Mouse (Mus musculus) urinary bladder, postnatal 25 days (tissue): ENCODE data around the gene Tspan12.
"Not testable (repeated sequence)": the region's sequence is repeated elsewhere in the genome, so short reads cannot be mapped to it uniquely, and the experiment has no call there.

Source experiments
- DNase-seq: peaks from one replicate; pipeline ENCODE4 v3.0.0; 2022; ENCODE audit warnings: low spot score

Gene Tspan12

DNA sequence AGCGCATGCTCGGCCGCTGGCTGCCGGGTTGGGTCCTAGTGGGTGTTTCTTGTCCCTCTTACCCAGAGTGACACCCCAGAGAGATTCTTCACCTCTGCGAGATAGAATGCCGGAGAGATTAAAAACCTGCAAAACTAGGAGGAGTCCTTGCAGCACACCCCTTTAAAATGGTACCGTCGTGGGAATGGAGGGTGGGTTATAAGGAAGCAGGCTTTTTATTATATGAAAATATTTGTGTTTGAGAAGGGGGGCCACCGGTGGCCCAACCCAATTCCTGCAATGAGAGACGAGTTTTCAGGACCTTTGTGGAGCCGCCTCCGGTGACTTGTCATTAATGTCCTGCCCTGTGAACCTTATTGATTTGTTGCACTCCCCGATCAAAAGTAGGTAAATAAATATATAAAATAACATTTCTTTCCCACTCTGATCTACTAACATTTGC is at the start of gene Tspan12:
Gene Tspan12 (minus strand): TSS at position 172 of the 442 bp plus-strand sequence.
- no peak for DNase-seq

GRCm38 (mm10) chr6:21894451-21894850 is 42.1 kb upstream of the Tspan12 start:
- peak; percentile 8 for DNase-seq

- no peak for DNase-seq
Measured at GRCm38 (mm10) chr6:21889101-21889500, 36.8 kb upstream of the Tspan12 start.

DNA sequence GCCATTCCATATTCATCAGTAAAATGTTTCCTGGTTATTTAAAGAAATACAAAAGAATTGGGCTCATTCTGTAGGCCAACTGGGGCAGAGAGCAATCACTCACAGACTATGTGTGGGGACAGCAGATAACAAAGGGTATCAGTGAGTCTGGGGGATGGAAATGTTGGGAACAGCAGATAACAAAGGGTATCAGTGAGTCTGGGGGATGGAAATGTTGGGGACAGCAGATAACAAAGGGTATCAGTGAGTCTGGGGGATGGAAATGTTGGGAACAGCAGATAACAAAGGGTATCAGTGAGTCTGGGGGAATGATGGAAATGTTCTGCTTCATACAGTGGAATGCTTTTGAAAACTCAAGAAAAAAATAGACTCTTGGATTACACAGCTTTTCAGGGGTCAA is 35.7 kb upstream of the Tspan12 start:
- DNase-seq: not testable (repeated sequence)

- no peak for DNase-seq
Measured at GRCm38 (mm10) chr6:21879496-21879895, 27.2 kb upstream of the Tspan12 start.

DNA sequence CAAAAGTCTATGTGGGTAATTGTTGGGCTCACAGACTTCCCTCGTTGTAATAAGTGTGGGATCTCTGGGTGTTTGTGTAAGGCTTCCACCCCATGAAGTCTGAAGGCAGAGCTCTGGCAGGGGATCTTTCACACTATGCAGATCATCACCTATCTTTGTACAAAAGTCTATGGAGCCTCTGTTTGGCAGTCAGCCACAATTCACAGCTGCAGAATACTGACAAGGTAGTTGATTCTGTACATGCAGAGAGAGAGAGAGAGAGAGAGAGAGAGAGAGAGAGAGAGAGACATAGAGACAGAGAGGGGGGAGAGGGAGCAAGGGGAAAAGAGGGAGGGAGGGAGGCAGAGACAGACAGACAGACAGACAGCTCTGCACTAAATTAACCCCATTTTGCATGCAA is 15.0 kb upstream of the Tspan12 start:
- DNase-seq: no peak

GRCm38 (mm10) chr6:21864179-21864578 is 11.9 kb upstream of the Tspan12 start:
- DNase-seq: no peak

DNA sequence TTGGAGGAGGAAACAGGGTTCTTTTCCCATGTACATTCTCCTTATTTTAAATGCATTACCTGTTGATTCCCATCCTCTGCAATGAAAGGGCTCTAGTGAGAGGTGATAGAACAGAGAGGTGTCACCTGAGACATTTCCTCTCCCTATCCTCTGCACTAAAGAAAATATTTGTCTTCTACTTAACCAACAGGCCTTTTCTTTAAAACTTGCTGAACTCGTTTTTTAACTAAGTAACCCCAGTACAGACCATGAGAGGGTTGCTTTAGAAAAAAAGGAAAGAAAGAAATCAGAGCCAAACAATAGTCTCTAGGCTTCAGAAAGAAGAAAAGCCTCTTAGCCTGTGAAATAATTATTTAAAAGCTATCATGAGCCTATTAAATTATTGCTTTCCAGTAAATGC is 11.2 kb upstream of the Tspan12 start:
- no peak for DNase-seq

GRCm38 (mm10) chr6:21861316-21861715 is 9.0 kb upstream of the Tspan12 start:
- no peak for DNase-seq

GRCm38 (mm10) chr6:21857843-21858242 is 5.5 kb upstream of the Tspan12 start:
- DNase-seq: no peak

GRCm38 (mm10) chr6:21855921-21856320 is 3.6 kb upstream of the Tspan12 start:
- DNase-seq: no peak

- no peak for DNase-seq
Measured at GRCm38 (mm10) chr6:21853342-21853741, 1.0 kb upstream of the Tspan12 start.

DNA sequence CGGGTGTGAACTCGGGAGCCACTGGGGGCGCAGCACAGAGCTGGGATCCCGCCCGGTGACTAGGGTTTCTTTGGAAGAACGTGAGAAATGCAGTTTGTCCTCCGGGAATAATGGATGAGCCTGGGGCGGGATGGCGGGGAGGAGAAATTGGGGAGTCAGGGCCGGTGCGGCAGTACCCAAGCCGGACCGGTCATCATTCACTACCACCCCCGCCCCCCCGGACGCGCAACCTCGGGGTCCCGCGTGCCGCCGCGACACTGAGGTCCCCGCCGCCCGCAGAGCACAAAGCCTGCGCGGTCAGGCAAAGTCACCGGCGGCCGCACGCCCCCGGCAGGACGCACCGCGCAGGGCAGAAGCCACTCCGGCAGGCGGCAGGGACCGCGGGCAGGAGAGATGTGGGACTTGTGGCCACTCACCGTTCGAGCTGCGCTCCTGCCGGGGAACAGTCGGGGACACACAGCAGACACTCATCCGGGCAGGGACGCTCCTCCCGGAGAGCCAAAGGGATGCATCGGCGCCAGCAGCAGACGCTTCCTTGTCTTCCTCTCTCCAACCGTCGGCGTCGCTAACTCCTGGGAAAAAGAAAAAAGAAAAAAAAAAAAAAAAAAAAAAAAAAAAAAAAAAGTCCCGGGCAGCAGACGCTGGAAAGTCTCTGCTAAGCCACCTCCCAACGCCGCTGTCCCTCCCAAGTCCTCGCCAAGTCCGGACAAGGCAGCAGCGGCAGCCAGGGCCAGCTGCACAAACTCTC is 545 bp downstream of the Tspan12 start:
- DNase-seq: peak; percentile 60

- DNase-seq: no peak
Measured at GRCm38 (mm10) chr6:21851346-21851595, 1.0 kb downstream of the Tspan12 start.

DNA sequence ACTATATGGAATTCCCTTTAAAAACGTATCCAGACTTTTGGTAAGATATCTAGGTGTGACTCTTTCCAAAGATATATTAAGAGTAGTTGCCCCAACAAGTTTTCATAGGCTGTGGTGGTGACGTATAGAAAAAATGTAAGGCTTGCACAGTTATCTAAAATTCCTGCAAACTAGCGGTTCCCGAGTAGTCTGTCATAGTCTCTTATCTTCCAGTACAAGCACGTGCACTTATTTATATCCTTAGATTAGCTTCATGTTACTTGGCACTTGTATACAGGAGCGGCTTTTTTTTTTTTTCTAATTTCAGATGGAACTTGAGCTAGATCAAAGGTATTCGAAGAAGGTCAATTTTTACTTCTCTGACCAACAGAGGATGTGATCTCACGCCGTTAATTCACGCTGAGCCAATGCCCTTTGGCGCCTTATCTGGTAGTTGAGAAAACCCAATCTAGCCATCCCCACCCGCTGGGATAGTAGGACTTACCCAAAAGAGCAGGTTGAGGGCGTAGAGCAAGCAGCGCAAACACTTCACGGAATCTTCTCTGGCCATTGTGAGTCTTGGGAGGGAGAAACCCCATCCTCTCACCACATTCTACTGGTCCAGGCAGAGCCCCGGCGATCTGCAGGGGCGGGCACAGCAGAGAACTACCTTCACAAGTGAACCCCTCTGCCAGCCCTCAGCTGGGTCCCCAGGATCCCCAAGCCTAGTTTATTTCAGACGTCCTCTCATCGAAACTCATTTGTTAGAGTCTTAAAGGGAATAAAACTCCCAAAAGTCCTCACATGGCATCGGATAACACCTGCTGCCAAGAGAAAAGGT is 1.6 kb downstream of the Tspan12 start:
- DNase-seq: no peak

GRCm38 (mm10) chr6:21848808-21849207 is 3.5 kb downstream of the Tspan12 start:
- DNase-seq: no peak

DNA sequence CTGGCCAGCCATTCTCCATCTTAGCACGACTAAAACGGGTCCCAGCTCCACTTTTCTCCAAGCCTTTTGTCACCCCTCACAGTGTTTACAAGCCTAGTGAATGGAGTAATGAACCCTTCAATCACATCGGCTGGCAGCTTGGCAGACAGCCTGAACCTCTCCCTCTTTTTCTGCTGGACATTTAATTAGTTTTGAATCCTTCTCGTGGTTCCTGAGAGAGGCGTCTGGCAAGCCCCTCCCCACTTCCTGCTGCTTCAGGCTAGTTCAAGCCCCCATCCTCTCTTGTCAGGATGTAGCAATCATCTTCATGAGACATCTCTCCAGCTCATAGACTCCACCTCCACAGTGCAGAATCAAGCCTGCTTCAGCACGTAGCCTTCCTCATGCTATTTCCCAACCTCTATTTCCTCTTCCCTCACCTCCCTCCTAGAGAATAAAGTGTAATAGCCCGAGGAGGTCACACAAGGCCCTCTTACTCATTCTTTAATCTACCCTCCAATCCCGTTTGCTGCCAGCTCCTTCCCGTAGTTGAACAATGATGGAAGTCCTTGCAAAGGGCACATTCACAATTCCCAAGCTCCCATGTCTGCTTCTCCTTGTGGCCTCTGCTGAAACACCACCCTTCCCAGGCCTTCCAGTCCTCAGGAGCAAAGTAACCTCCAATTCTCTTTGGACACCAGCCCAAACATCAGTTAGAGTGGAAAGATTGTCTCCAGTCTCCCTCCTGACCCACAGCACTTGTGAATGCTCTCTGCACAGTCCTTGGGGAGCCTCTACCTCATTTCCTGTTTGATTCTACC is 12.1 kb downstream of the Tspan12 start:
- no peak for DNase-seq

GRCm38 (mm10) chr6:21839244-21839814 is 13.0 kb downstream of the Tspan12 start:
- no peak for DNase-seq

- no peak for DNase-seq
Measured at GRCm38 (mm10) chr6:21833531-21833930, 18.8 kb downstream of the Tspan12 start.

GRCm38 (mm10) chr6:21831871-21832270 is 20.4 kb downstream of the Tspan12 start:
- DNase-seq: no peak

GRCm38 (mm10) chr6:21830931-21831330 is 21.4 kb downstream of the Tspan12 start:
- no peak for DNase-seq

GRCm38 (mm10) chr6:21829930-21830329 is 22.4 kb downstream of the Tspan12 start:
- DNase-seq: no peak
